Mouse (Mus musculus) cerebellum, adult 2 months (tissue): ENCODE measurements around the gene Atad1.

Source experiments
- CTCF ChIP-seq: fragments of 200-500 bp; IDR thresholded peaks from 2 replicates; pipeline ENCODE4 v1.5.1; 2011; ENCODE audit warnings: low read depth, mild to moderate bottlenecking, control low read depth, low read length, moderate library complexity, borderline replicate concordance; ENCODE audit not compliant: insufficient read depth
- POLR2A ChIP-seq: fragments of 200-500 bp; IDR thresholded peaks from 2 replicates; pipeline ENCODE4 v1.6.1; 2011; ENCODE audit warnings: low read length, control low read depth, borderline replicate concordance; ENCODE audit not compliant: insufficient read depth

DNA sequence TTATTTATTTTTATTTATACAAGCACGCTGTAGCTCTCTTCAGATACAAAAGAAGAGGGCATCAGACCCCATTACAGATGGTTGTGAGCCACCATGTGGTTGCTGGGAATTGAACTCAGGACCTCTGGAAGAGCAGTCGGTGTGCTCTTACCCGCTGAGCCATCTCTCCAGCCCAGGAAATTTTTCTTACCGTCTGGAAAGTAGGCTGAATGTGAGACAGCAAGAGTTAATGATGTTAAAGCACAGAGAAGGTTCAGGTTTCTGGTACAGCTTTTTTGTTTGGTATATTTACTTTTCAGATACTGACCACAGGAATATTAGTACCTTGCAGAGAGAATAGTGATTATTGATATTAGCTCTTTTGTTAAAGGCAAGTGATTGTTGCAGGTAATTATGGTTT is 21.6 kb upstream of the Atad1 start:
- no peak for TF ChIP-seq CTCF
- TF ChIP-seq POLR2A = no peak
